Mouse (Mus musculus) forebrain, embryonic 16.5 days (tissue): ENCODE results near the gene Klhdc1. TPM values are rescaled to one million over a fixed set of nuclear protein-coding genes. Genes with fewer than 3 reads are reported as not detected.

ENCODE experiments used
- ATAC-seq: fragments of 200-750 bp; cut with Nextera tagmentation; 2 replicates; pipeline ENCODE4 v1.8.0; 2017; ENCODE audit warnings: mild to moderate bottlenecking, moderate library complexity
- H3K27ac ChIP-seq: fragments of 300-500 bp; sonication (generic); 2 replicates; pipeline ENCODE4 v1.5.1; 2014; ENCODE audit warnings: low read length, control low read depth
- H3K27me3 ChIP-seq: fragments of 300-500 bp; sonication (generic); replicated peaks from 2 replicates; pipeline ENCODE4 v1.6.1; 2014; ENCODE audit warnings: low read length; ENCODE audit not compliant: control insufficient read depth, insufficient read depth
- H3K36me3 ChIP-seq: fragments of 300-500 bp; sonication (generic); 2 replicates; pipeline ENCODE4 v1.6.1; 2014; ENCODE audit not compliant: control insufficient read depth, insufficient read depth
- H3K4me1 ChIP-seq: fragments of 300-500 bp; sonication (generic); replicated peaks from 2 replicates; pipeline ENCODE4 v1.6.1; 2014; ENCODE audit warnings: low read length; ENCODE audit not compliant: control insufficient read depth, insufficient read depth
- H3K4me2 ChIP-seq: fragments of 300-500 bp; sonication (generic); 2 replicates; pipeline ENCODE4 v1.6.1; 2014; ENCODE audit warnings: mild to moderate bottlenecking, low read length, control low read depth
- H3K4me3 ChIP-seq: fragments of 300-500 bp; sonication (generic); replicated peaks from 2 replicates; pipeline ENCODE4 v1.5.1; 2014; ENCODE audit warnings: mild to moderate bottlenecking, low read length, control low read depth
- H3K9ac ChIP-seq: fragments of 300-500 bp; sonication (generic); replicated peaks from 2 replicates; pipeline ENCODE4 v1.6.1; 2014; ENCODE audit warnings: low read depth, low read length, control low read depth
- H3K9me3 ChIP-seq: fragments of 300-500 bp; sonication (generic); 2 replicates; pipeline ENCODE4 v1.6.1; 2016; ENCODE audit warnings: low read length; ENCODE audit not compliant: control insufficient read depth
- WGBS: fragments of 180-500 bp; shearing (Covaris S2); extraction: QIAGEN DNeasy Blood & Tissue Kit; methylation state at CpG from one replicate; pipeline ENCODE4 v1.1.7; 2014; 5-methylcytosine and 5-hydroxymethylcytosine counted together
- polyA plus RNA-seq: library from polyadenylated mRNA; unstranded; fragments of >200 nt; fragmentation: Nextera tagmentation; extraction: Ambion mirVana; gene quantifications from 2 replicates; pipeline ENCODE4 v1.2.1, GENCODE M21; 2015

The Klhdc1 gene
- polyA plus RNA-seq, 1 experiment from 2014 or later: 12.5 TPM

- H3K9ac ChIP-seq: no peak overlapping the region
- no peak for ATAC-seq
- H3K27ac ChIP-seq: no peak overlapping the region
- no peaks in the 10 kb centered on the region for H3K9me3 ChIP-seq
- H3K27me3 ChIP-seq: no peaks in the 10 kb centered on the region
- H3K4me2 ChIP-seq: no peak overlapping the region
- no peaks in the 10 kb centered on the region for H3K36me3 ChIP-seq
- 89% methylated on average over 1 of the region's 1 CpGs for WGBS
- no peak overlapping the region for H3K4me3 ChIP-seq
- H3K4me1 ChIP-seq: no peaks in the 10 kb centered on the region
Observed at GRCm38 (mm10) chr12:69253806-69254205, 12.8 kb downstream of the Klhdc1 start.

- Histone ChIP-seq H3K4me2 (no peak overlapping the region), H3K4me3 (no peak overlapping the region)
- WGBS: 89% methylated on average over 11 of the region's 11 CpGs
Observed at GRCm38 (mm10) chr12:69257836-69258235, 16.9 kb downstream of the Klhdc1 start.

GRCm38 (mm10) chr12:69262251-69262650, 21.3 kb downstream of the Klhdc1 start:
- H3K27ac ChIP-seq: no peak overlapping the region
- no peaks in the 10 kb centered on the region for H3K9me3 ChIP-seq
- H3K4me2 ChIP-seq: no peak overlapping the region
- WGBS: 93% methylated on average over 5 of the region's 5 CpGs
- H3K36me3 ChIP-seq: no peaks in the 10 kb centered on the region
- H3K4me1 ChIP-seq: no peaks in the 10 kb centered on the region
- no peak overlapping the region for H3K9ac ChIP-seq
- no peak for ATAC-seq
- H3K4me3 ChIP-seq: no peak overlapping the region
- H3K27me3 ChIP-seq: no peaks in the 10 kb centered on the region

More at GRCm38 (mm10) chr12:69257836-69258235, 16.9 kb downstream of the Klhdc1 start:
- H3K36me3 ChIP-seq: no peaks in the 10 kb centered on the region
- H3K9me3 ChIP-seq: no peaks in the 10 kb centered on the region
- no peak for ATAC-seq
- no peaks in the 10 kb centered on the region for H3K27me3 ChIP-seq
- no peaks in the 10 kb centered on the region for H3K4me1 ChIP-seq
- no peak overlapping the region for H3K27ac ChIP-seq
- no peak overlapping the region for H3K9ac ChIP-seq

GRCm38 (mm10) chr12:69265031-69265430, 24.1 kb downstream of the Klhdc1 start:
- 91% methylated on average over 3 of the region's 3 CpGs for WGBS

GRCm38 (mm10) chr12:69267956-69268632, 27.1 kb downstream of the Klhdc1 start:
- Histone ChIP-seq H3K27me3 (no peaks in the 10 kb centered on the region), H3K4me3 (no peak overlapping the region), H3K4me2 (no peak overlapping the region), H3K9me3 (no peaks in the 10 kb centered on the region), H3K36me3 (no peaks in the 10 kb centered on the region), H3K4me1 (no peaks in the 10 kb centered on the region), H3K27ac (no peak overlapping the region), H3K9ac (no peak overlapping the region)
- WGBS: 74% methylated on average over 11 of the region's 11 CpGs
- ATAC-seq: no peak

More at GRCm38 (mm10) chr12:69265031-69265430, 24.1 kb downstream of the Klhdc1 start:
- Histone ChIP-seq H3K9ac (no peak overlapping the region), H3K9me3 (no peaks in the 10 kb centered on the region), H3K4me3 (no peak overlapping the region), H3K4me1 (no peaks in the 10 kb centered on the region), H3K27ac (no peak overlapping the region), H3K36me3 (no peaks in the 10 kb centered on the region), H3K4me2 (no peak overlapping the region), H3K27me3 (no peaks in the 10 kb centered on the region)
- no peak for ATAC-seq

GRCm38 (mm10) chr12:69268956-69269355, 28.0 kb downstream of the Klhdc1 start:
- WGBS: 72% methylated on average over 2 of the region's 2 CpGs
- no peaks in the 10 kb centered on the region for H3K4me1 ChIP-seq
- ATAC-seq: no peak
- H3K27ac ChIP-seq: no peak overlapping the region
- H3K4me2 ChIP-seq: no peak overlapping the region
- H3K9me3 ChIP-seq: no peaks in the 10 kb centered on the region
- no peak overlapping the region for H3K4me3 ChIP-seq
- no peaks in the 10 kb centered on the region for H3K36me3 ChIP-seq
- no peaks in the 10 kb centered on the region for H3K27me3 ChIP-seq
- H3K9ac ChIP-seq: no peak overlapping the region

- H3K4me1 ChIP-seq: no peaks in the 10 kb centered on the region
Observed at GRCm38 (mm10) chr12:69279931-69280469, 39.0 kb downstream of the Klhdc1 start.

GRCm38 (mm10) chr12:69280915-69281314, 39.9 kb downstream of the Klhdc1 start:
- Histone ChIP-seq H3K4me1 (no peaks in the 10 kb centered on the region), H3K36me3 (no peaks in the 10 kb centered on the region), H3K9ac (no peak overlapping the region), H3K27ac (no peak overlapping the region), H3K4me2 (no peak overlapping the region), H3K4me3 (no peak overlapping the region), H3K27me3 (no peaks in the 10 kb centered on the region), H3K9me3 (no peaks in the 10 kb centered on the region)
- 88% methylated on average over 3 of the region's 3 CpGs for WGBS
- no peak for ATAC-seq

More at GRCm38 (mm10) chr12:69279931-69280469, 39.0 kb downstream of the Klhdc1 start:
- 55% methylated on average over 1 of the region's 1 CpGs for WGBS
- Histone ChIP-seq H3K36me3 (no peaks in the 10 kb centered on the region), H3K4me2 (no peak overlapping the region), H3K9me3 (no peaks in the 10 kb centered on the region), H3K4me3 (no peak overlapping the region), H3K9ac (no peak overlapping the region), H3K27me3 (no peaks in the 10 kb centered on the region), H3K27ac (no peak overlapping the region)
- ATAC-seq: no peak

GRCm38 (mm10) chr12:69283146-69283545, 42.2 kb downstream of the Klhdc1 start:
- Histone ChIP-seq H3K36me3 (no peaks in the 10 kb centered on the region), H3K9ac (no peak overlapping the region), H3K4me3 (no peak overlapping the region), H3K27me3 (no peaks in the 10 kb centered on the region), H3K27ac (no peak overlapping the region), H3K4me2 (no peak overlapping the region), H3K9me3 (no peaks in the 10 kb centered on the region), H3K4me1 (no peaks in the 10 kb centered on the region)
- WGBS: 83% methylated on average over 7 of the region's 7 CpGs
- no peak for ATAC-seq
